Mouse (Mus musculus) hematopoietic stem cell, adult 5-6 weeks (primary cell): ENCODE measurements at regions not wholly inside any gene's neighbourhood (a gene's known extent, or its start where the extent isn't known, plus 50 kb on each side); places are given as distances from the start of the nearest gene placed in this dataset.

Experiments used
- ATAC-seq, 2 experiments: fragments of 125-278 bp in 1 of 2; replicated peaks in 1 of 2; 2 replicates each; pipeline ENCODE4 v1.8.0; 2016 to 2017; ENCODE audit warnings: inconsistent platforms in 2 of 2, mild to moderate bottlenecking in 2 of 2, moderate number of reproducible peaks in 2 of 2, low read depth in 1 of 2, moderate TSS enrichment in 1 of 2; ENCODE audit not compliant: low FRiP score in 2 of 2, poor library complexity in 2 of 2, severe bottlenecking in 2 of 2, insufficient read depth in 1 of 2, low TSS enrichment in 1 of 2

GRCm38 (mm10) chr9:41577760-41578159, 416.3 kb upstream of the Ubash3b start:
- no peak for ATAC-seq

GRCm38 (mm10) chr9:41575826-41576225, 414.3 kb upstream of the Ubash3b start:
- no peak for ATAC-seq

GRCm38 (mm10) chr9:41570262-41570661, 408.8 kb upstream of the Ubash3b start:
- ATAC-seq, result no peak

GRCm38 (mm10) chr9:41566496-41566895, 405.0 kb upstream of the Ubash3b start:
- ATAC-seq, result no peak

GRCm38 (mm10) chr9:41565784-41566183, 404.3 kb upstream of the Ubash3b start:
- ATAC-seq, result no peak

GRCm38 (mm10) chr9:41563376-41563775, 401.9 kb upstream of the Ubash3b start:
- ATAC-seq, result no peak

GRCm38 (mm10) chr9:41558456-41558855, 397.0 kb upstream of the Ubash3b start:
- ATAC-seq, result no peak

- ATAC-seq, result no peak
These were observed 395.4 kb upstream of the Ubash3b start for GRCm38 (mm10) chr9:41556888-41557287.

GRCm38 (mm10) chr9:41545776-41546175, 384.3 kb upstream of the Ubash3b start:
- ATAC-seq, result no peak

GRCm38 (mm10) chr9:41542511-41542910, 381.0 kb upstream of the Ubash3b start:
- no peak for ATAC-seq

GRCm38 (mm10) chr9:41541327-41541726, 379.8 kb upstream of the Ubash3b start:
- ATAC-seq, result no peak

GRCm38 (mm10) chr9:41532786-41533185, 371.3 kb upstream of the Ubash3b start:
- no peak for ATAC-seq

GRCm38 (mm10) chr9:41532290-41532689, 370.8 kb upstream of the Ubash3b start:
- no peak for ATAC-seq

GRCm38 (mm10) chr9:41531596-41531995, 370.1 kb upstream of the Ubash3b start:
- ATAC-seq, result no peak

- ATAC-seq, result peak in 1 of 2 experiments; percentile 54; a peak in 1 of 4 replicates
These were observed 364.6 kb upstream of the Ubash3b start for GRCm38 (mm10) chr9:41526126-41526525.

GRCm38 (mm10) chr9:41525534-41525933, 364.0 kb upstream of the Ubash3b start:
- ATAC-seq, result peak; percentile 60 to 91

GRCm38 (mm10) chr9:41524591-41524990, 363.1 kb upstream of the Ubash3b start:
- ATAC-seq, result no peak

- ATAC-seq, result no peak
These were observed 362.5 kb upstream of the Ubash3b start for GRCm38 (mm10) chr9:41523969-41524368.

- ATAC-seq, result no peak
These were observed 360.8 kb upstream of the Ubash3b start for GRCm38 (mm10) chr9:41522302-41522701.

GRCm38 (mm10) chr9:41517787-41518186, 356.3 kb upstream of the Ubash3b start:
- no peak for ATAC-seq
